Mouse (Mus musculus) inflammation-experienced regulatory T-cells, adult 6 months (primary cell): ENCODE measurements around the gene Dnm3. TPM values are rescaled to one million over a fixed set of nuclear protein-coding genes. Genes with fewer than 3 reads are reported as not detected.

Experiments
- ATAC-seq: one replicate; pipeline ENCODE4 v1.8.0; 2017
- polyA plus RNA-seq, 3 experiments: library from polyadenylated mRNA; unstranded; fragments of 100-300 nt; shearing (Covaris generic); gene quantifications; one replicate each; pipeline ENCODE4 v1.2.1; 2017

Gene Dnm3
- polyA plus RNA-seq, 3 experiments from 2014 or later = 0.92 to 1.1 (median 1.1) TPM

GRCm38 (mm10) chr1:162242980-162243650 lies 234.7 kb downstream of the Dnm3 start:
- no peak for ATAC-seq

DNA sequence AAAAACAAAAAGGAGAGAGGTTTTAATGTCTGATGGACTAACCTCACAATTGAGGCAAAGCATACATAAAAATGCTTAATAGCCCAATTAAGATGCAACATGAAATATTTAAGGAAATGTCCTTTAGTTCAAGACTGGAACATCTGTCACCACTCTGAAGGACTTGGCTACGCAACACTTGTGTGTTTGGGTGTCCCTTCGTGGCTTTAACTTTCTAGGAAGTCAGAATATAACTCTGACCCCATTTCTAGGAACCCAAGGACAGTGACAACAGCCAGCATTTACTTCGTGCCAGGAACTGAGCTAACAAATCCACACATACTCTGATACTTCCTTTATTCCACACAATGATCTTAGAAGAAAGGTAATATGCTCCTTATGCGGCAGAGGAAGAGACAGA lies 237.1 kb downstream of the Dnm3 start:
- no peak for ATAC-seq

DNA sequence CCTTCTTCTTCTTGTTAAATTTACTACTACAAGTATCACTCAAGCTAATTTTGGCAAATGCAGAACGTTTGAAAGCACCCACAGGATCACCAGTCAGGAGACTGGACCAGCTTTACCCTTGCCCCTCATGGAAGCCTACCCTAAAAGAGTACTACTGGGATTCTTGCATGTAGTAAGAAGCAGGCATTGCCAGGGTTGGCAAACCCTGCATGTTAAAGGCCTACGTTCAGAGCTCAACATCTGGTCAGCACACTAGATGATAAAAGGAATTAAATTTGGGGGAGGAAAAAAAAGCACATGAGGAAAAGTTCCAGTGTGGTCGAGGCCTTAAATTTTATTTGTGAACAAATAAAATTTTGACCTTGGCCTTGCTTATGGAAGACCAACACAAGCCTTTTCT lies 239.2 kb downstream of the Dnm3 start:
- ATAC-seq = no peak

DNA sequence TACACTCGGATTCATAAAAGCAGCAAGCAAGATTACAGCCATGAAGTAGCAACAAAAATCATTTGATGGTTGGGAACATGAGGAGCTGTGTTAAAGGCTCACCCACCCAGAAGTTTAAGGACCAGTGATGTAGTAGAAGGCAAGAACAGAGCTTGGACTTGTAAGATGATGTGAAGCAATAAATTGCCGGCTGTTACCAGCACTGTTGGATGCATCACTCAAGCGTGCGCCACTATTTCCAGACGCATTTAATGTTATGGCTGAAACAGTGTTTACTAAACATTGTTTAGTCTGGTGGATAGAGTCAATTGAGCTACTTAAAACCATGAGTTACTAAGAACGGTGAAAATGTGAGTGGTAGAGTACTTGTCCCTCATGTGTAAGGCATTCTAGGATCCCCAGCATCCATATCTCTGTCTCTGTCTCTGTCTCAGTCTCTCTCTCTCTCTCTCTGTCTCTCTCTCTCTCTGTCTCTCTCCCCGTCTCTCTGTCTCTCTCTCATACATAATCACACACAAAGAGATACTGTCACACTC lies 241.1 kb downstream of the Dnm3 start:
- no peak for ATAC-seq

DNA sequence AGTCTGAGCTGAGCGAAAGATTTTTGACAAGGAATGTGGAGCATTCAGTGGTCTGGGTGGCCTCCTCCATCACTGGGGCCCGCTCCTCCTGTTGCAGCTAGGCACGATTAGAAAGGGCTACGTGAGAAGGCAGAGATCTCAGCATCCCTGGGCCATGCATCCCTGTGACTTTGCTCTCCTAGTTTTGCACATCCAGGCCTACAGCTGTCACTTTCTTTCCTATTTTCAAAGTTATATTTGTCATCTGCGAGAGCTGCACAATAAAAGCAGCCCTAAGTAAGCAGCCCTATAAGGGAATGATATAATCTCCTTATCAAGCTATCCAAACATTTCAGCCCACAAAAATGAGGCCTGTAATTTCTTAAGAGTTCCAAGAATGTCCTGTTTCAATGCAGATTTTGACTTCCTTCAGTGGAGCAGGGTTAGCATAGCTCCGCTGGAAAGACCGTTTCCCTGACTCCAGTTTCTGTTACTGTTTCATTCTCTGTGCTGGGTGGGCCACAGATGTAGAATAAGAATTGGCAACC lies 252.2 kb downstream of the Dnm3 start:
- ATAC-seq = no peak

DNA sequence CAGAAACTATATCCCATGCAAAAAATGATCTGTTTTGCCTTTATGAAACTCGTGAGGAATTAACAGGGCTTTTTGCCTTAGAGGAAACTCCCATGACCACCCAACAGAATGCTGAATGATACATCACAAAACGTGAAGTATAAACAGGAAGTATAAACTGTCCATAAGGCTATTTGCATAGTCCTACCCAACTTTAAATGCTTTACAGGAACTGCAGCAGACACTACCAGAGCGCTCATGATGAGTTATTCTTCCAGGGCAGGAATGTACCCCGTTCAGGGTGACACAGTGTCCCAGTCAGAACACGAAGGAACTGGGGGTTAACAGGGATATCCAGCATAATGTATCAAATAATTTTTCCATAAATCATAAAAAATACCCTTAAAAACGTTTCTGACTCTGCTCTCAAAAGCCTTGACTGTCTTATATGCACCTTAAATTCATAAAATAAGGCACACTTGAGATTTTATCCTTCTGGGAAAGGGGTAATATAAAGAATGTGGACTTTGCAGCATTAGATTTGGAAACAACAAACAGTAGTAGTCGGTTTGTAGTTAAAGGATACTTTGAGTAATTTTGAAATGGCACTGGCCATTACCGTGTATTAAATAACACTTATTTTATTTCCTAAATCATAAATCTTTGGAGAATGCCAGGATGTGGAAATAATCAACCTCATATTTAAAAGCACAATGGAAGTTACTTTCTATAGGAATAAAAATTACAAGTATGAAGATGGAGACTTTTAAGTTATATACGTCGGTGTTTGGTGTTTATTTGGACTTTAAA lies 252.8 kb downstream of the Dnm3 start:
- no peak for ATAC-seq

GRCm38 (mm10) chr1:162224061-162224460 lies 253.8 kb downstream of the Dnm3 start:
- no peak for ATAC-seq

GRCm38 (mm10) chr1:162223258-162223940 lies 254.4 kb downstream of the Dnm3 start:
- no peak for ATAC-seq

DNA sequence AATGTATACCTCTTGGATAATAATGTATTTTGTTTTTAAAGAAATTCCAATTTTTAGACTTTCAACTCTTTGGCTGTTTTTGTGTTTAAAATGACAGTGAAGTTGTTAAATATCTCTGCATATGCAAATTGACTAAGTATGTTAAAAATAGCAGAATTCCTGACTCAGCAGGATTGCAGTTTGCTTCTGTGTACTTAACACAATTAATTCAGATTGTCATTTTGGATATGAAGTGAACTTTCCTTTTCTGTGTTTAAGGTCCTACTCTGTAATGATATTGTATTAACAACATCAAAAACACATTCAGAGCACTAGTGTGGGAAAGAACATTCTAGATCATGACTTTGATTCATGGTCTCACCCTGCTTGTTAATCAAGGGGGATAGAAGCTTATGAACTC lies 255.5 kb downstream of the Dnm3 start:
- ATAC-seq = no peak

- no peak for ATAC-seq
Observed at GRCm38 (mm10) chr1:162221801-162222301, 256.0 kb downstream of the Dnm3 start.

- ATAC-seq = no peak
Observed at GRCm38 (mm10) chr1:162220891-162221290, 256.9 kb downstream of the Dnm3 start.

DNA sequence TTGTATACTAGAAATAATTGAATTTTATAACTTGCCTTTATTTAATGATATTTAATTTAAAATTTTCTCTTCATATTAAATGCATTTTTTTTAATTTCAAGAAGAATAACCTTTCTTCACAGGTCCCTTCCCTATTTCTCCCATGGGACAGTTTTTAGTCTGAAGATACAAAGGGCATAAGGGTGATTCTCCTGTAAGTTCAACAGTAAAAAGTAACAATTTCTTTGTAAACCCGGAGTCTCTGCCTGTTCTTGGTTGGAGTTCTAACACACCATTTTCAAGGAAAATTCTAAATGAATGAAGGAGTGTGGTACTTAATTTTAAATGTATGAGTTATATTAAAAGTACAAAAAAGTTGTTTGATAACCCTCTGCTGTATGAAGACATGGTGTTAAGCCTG lies 258.1 kb downstream of the Dnm3 start:
- ATAC-seq = no peak

DNA sequence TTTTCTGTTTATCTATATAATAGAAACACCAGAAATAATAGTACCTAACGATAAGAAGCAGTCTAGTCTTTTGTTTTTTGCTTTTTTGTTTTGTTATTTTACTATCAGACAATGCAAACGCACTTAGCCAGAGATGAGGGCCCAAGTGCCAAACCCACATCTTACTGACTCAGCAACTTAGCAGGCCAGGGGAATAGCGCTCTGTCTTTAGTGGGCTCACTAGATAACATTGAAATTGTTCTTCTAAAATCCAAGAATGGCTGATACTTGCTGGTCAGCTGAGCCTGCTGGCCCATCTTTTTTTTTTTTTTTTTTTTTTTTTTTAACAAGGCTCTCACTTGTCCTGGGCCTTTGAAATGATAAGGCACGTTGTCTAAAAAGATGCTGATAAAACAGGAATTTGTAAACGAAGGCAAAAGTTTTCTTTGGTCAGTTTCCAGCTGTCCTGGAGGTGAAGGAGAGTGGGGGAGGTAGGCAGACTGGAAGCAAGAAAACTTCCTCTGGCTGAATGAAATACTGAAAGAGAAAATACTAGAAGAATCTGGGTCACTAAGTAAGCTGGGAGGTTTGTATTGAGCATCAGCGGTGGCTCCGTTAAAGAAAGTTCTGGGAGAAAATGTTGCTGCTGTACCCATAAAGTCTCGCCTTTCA lies 259.2 kb downstream of the Dnm3 start:
- no peak for ATAC-seq

DNA sequence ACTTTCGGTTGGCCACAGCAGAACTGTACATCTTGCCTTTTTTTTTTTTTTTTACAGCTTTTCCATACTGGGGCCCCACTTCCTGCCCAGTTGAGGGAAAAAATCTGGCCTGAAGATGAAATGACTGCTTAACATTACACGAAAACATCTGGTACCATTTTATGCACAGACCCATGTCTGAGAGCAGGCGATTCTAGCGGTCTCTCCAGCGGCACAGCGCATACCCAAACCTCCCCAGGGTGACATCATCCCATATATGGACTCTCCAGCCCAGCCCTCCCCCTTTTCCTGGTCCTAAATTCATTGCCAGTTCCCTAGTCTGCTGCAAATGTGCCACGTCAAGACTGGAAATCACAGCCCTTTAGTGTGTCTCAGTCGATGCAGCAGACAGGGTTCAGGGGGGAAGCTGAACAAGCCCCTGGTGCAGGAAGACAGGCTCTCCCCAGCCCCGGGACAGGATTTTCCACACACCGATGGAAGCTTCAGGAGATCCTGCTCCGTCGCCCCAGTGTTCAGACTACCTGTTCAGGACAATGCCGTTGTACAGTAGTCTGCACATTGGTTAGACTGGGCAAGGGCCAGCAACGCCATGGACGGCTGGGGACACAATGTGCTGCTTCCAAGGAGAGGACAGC lies 260.4 kb downstream of the Dnm3 start:
- ATAC-seq = no peak

DNA sequence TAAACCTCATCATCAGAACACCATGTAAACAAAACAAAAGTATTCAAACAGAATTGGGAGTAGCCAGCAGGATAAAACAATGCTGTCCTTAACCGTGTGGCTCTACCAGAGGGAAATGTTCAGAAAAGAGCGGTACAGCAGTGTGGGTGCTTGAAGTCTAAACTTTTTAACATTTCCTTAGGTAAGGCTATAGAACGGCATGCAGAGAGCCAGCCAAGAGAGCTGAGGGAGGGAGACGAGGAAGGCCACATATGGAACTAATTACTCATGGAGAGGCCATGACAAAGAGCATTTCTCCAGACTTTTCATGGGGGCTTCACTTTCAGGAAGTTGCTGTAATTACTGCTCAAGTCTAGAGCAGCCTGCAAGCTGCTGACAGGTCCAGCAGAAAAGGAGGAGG lies 261.2 kb downstream of the Dnm3 start:
- no peak for ATAC-seq

GRCm38 (mm10) chr1:162215743-162216142 lies 262.1 kb downstream of the Dnm3 start:
- ATAC-seq = no peak

- no peak for ATAC-seq
Observed at GRCm38 (mm10) chr1:162213066-162213465, 264.8 kb downstream of the Dnm3 start.

DNA sequence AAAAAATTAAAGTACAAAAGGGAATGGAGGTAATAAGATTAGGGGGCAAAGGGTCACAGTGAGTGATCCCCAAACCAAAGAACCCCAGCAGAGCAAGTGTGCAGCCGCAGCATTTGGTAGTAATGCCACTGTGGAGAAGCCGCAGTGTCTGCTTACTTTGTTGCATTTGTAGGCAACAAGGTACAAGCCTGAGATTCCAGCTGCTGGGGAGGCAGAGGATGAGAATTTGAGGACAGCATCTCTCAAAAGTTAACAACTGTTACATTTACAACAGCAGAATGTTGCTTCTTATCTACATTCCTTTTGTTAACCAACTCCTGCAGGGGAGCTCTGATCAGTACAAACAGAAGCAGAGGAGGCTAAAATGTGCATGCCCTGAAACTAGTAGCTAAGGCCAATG lies 267.3 kb downstream of the Dnm3 start:
- ATAC-seq = no peak

GRCm38 (mm10) chr1:162209487-162210149 lies 268.2 kb downstream of the Dnm3 start:
- ATAC-seq = no peak

GRCm38 (mm10) chr1:162209010-162209409 lies 268.8 kb downstream of the Dnm3 start:
- no peak for ATAC-seq

DNA sequence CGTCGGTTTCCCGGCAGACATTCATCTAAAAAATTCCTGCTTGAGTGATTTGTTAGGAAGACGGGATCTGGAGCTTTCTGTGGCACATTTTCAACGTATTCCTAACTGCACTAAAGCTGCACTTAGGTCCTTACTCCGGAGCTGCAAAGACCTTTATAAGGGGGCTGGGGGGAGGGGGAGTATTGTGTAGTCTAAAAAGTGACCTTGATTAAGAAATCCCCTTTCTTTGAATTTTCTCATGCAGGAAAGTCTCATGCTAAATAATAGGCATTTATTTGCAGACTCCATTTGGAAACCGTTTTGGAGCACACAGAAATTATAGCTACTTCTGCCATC lies 270.2 kb downstream of the Dnm3 start:
- ATAC-seq = peak; percentile 5
